Mouse (Mus musculus): ENCODE measurements at regions not wholly inside any gene's neighbourhood (a gene's known extent, or its start where the extent isn't known, plus 50 kb on each side); places are given as distances from the start of the nearest gene placed in this dataset.

- H3K9me3 ChIP-seq (ENCODE audit: control insufficient read depth, low read length), result no peaks in the 10 kb centered on the region
- no peak overlapping the region for H3K27ac ChIP-seq (ENCODE audit: low read depth, low read length)
- H3K27me3 ChIP-seq (ENCODE audit: control insufficient read depth, insufficient read depth, low read length), result no peaks in the 10 kb centered on the region
- no peaks in the 10 kb centered on the region for H3K36me3 ChIP-seq (ENCODE audit: control insufficient read depth, insufficient read depth, low read length)
- no peak overlapping the region for H3K4me2 ChIP-seq
- 81% methylated on average over 7 of the region's 7 CpGs for WGBS
- ATAC-seq (ENCODE audit: low FRiP score) (no peak), DNase-seq (ENCODE audit: low spot score, missing footprints) (no peak)
- H3K4me1 ChIP-seq (ENCODE audit: control insufficient read depth, insufficient read depth, low read length), result no peaks in the 10 kb centered on the region; the same call in 1 of the 2 replicates
- H3K9ac ChIP-seq (ENCODE audit: low read length), result no peak overlapping the region
- no peak overlapping the region for H3K4me3 ChIP-seq (ENCODE audit: low read depth, low read length)
Observed at GRCm38 (mm10) chr17:47204470-47205162, 164.1 kb upstream of the Mrps10 start.

GRCm38 (mm10) chr17:47199206-47199605 is 169.5 kb upstream of the Mrps10 start:
- DNase-seq (ENCODE audit: low spot score, missing footprints), result no peak
- H3K9ac ChIP-seq (ENCODE audit: low read length), result no peak overlapping the region
- no peaks in the 10 kb centered on the region for H3K27me3 ChIP-seq (ENCODE audit: control insufficient read depth, insufficient read depth, low read length)
- ATAC-seq (ENCODE audit: low FRiP score), result no peak
- H3K36me3 ChIP-seq (ENCODE audit: control insufficient read depth, insufficient read depth, low read length), result no peaks in the 10 kb centered on the region
- no peak overlapping the region for H3K27ac ChIP-seq (ENCODE audit: low read depth, low read length)
- H3K9me3 ChIP-seq (ENCODE audit: control insufficient read depth, low read length), result no peaks in the 10 kb centered on the region
- H3K4me3 ChIP-seq (ENCODE audit: low read depth, low read length), result no peak overlapping the region
- WGBS, result 70% methylated on average over 10 of the region's 10 CpGs
- H3K4me1 ChIP-seq (ENCODE audit: control insufficient read depth, insufficient read depth, low read length), result peaks cover 10% of the 10 kb centered on the region
- H3K4me2 ChIP-seq, result no peak overlapping the region

- H3K4me3 ChIP-seq (ENCODE audit: low read depth, low read length), result no peak overlapping the region
- no peak overlapping the region for H3K27ac ChIP-seq (ENCODE audit: low read depth, low read length)
- H3K9me3 ChIP-seq (ENCODE audit: control insufficient read depth, low read length), result no peaks in the 10 kb centered on the region
- WGBS, result 48% methylated on average over 7 of the region's 7 CpGs
- H3K9ac ChIP-seq (ENCODE audit: low read length), result no peak overlapping the region
- ATAC-seq (ENCODE audit: low FRiP score) (no peak), DNase-seq (ENCODE audit: low spot score, missing footprints) (no peak)
- peaks cover 10% of the 10 kb centered on the region for H3K4me1 ChIP-seq (ENCODE audit: control insufficient read depth, insufficient read depth, low read length)
- H3K36me3 ChIP-seq (ENCODE audit: control insufficient read depth, insufficient read depth, low read length), result no peaks in the 10 kb centered on the region; the same call in 1 of the 2 replicates
- no peak overlapping the region for H3K4me2 ChIP-seq
- no peaks in the 10 kb centered on the region for H3K27me3 ChIP-seq (ENCODE audit: control insufficient read depth, insufficient read depth, low read length)
Observed at GRCm38 (mm10) chr17:47197957-47198356, 170.7 kb upstream of the Mrps10 start.

- no peaks in the 10 kb centered on the region for H3K27me3 ChIP-seq (ENCODE audit: control insufficient read depth, insufficient read depth, low read length)
- H3K4me3 ChIP-seq (ENCODE audit: low read depth, low read length), result no peak overlapping the region
- H3K27ac ChIP-seq (ENCODE audit: low read depth, low read length), result no peak overlapping the region
Observed at GRCm38 (mm10) chr17:47196992-47197391, 171.7 kb upstream of the Mrps10 start.

GRCm38 (mm10) chr17:47195981-47196380 is 172.7 kb upstream of the Mrps10 start:
- H3K4me2 ChIP-seq, result no peak overlapping the region
- no peaks in the 10 kb centered on the region for H3K9me3 ChIP-seq (ENCODE audit: control insufficient read depth, low read length)
- H3K9ac ChIP-seq (ENCODE audit: low read length), result no peak overlapping the region
- H3K36me3 ChIP-seq (ENCODE audit: control insufficient read depth, insufficient read depth, low read length), result no peaks in the 10 kb centered on the region; the same call in 1 of the 2 replicates
- WGBS, result 72% methylated on average over 7 of the region's 7 CpGs
- no peak overlapping the region for H3K4me3 ChIP-seq (ENCODE audit: low read depth, low read length)
- H3K27ac ChIP-seq (ENCODE audit: low read depth, low read length), result no peak overlapping the region
- no peaks in the 10 kb centered on the region for H3K27me3 ChIP-seq (ENCODE audit: control insufficient read depth, insufficient read depth, low read length)
- no peak for DNase-seq (ENCODE audit: low spot score, missing footprints)
- no peak for ATAC-seq (ENCODE audit: low FRiP score)
- peaks cover 10% of the 10 kb centered on the region for H3K4me1 ChIP-seq (ENCODE audit: control insufficient read depth, insufficient read depth, low read length)

More at GRCm38 (mm10) chr17:47196992-47197391, 171.7 kb upstream of the Mrps10 start:
- Histone ChIP-seq H3K9ac (ENCODE audit: low read length) (no peak overlapping the region), H3K4me2 (no peak overlapping the region), H3K4me1 (ENCODE audit: control insufficient read depth, insufficient read depth, low read length) (peaks cover 10% of the 10 kb centered on the region), H3K36me3 (ENCODE audit: control insufficient read depth, insufficient read depth, low read length) (no peaks in the 10 kb centered on the region; the same call in 1 of the 2 replicates), H3K9me3 (ENCODE audit: control insufficient read depth, low read length) (no peaks in the 10 kb centered on the region)
- ATAC-seq (ENCODE audit: low FRiP score) (no peak), DNase-seq (ENCODE audit: low spot score, missing footprints) (no peak)
- 64% methylated on average over 6 of the region's 6 CpGs for WGBS

- no peak overlapping the region for H3K4me2 ChIP-seq
- no peak for DNase-seq (ENCODE audit: low spot score, missing footprints)
- H3K9ac ChIP-seq (ENCODE audit: low read length), result no peak overlapping the region
- ATAC-seq (ENCODE audit: low FRiP score), result no peak
- no peaks in the 10 kb centered on the region; the same call in 1 of the 2 replicates for H3K36me3 ChIP-seq (ENCODE audit: control insufficient read depth, insufficient read depth, low read length)
- H3K4me1 ChIP-seq (ENCODE audit: control insufficient read depth, insufficient read depth, low read length), result peaks cover 14% of the 10 kb centered on the region
- no peaks in the 10 kb centered on the region for H3K27me3 ChIP-seq (ENCODE audit: control insufficient read depth, insufficient read depth, low read length)
- WGBS, result 91% methylated on average over 14 of the region's 14 CpGs
- no peak overlapping the region for H3K4me3 ChIP-seq (ENCODE audit: low read depth, low read length)
- no peak overlapping the region for H3K27ac ChIP-seq (ENCODE audit: low read depth, low read length)
- no peaks in the 10 kb centered on the region for H3K9me3 ChIP-seq (ENCODE audit: control insufficient read depth, low read length)
Observed at GRCm38 (mm10) chr17:47194463-47195012, 174.1 kb upstream of the Mrps10 start.

- whole genome bisulfite sequencing, result 94% methylated on average over 3 of the region's 3 CpGs
- no peaks in the 10 kb centered on the region for H3K27me3 ChIP-seq (ENCODE audit: control insufficient read depth, insufficient read depth, low read length)
- H3K27ac ChIP-seq (ENCODE audit: low read depth, low read length), result no peak overlapping the region
- DNase-seq (ENCODE audit: low spot score, missing footprints), result no peak
- H3K4me1 ChIP-seq (ENCODE audit: control insufficient read depth, insufficient read depth, low read length), result 0 out of 2 replicates have a peak, but pooled peaks cover 3% of the 10 kb centered on the region
- H3K9ac ChIP-seq (ENCODE audit: low read length), result no peak overlapping the region
- no peaks in the 10 kb centered on the region; the same call in 1 of the 2 replicates for H3K36me3 ChIP-seq (ENCODE audit: control insufficient read depth, insufficient read depth, low read length)
- H3K4me3 ChIP-seq (ENCODE audit: low read depth, low read length), result no peak overlapping the region
- no peak overlapping the region for H3K4me2 ChIP-seq
- no peaks in the 10 kb centered on the region for H3K9me3 ChIP-seq (ENCODE audit: control insufficient read depth, low read length)
- no peak for ATAC-seq (ENCODE audit: low FRiP score)
Observed at GRCm38 (mm10) chr17:47191416-47191815, 177.3 kb upstream of the Mrps10 start.

- no peak overlapping the region for H3K4me2 ChIP-seq
- no peak overlapping the region for H3K4me3 ChIP-seq (ENCODE audit: low read depth, low read length)
- DNase-seq (ENCODE audit: low spot score, missing footprints) (no peak), ATAC-seq (ENCODE audit: low FRiP score) (no peak)
- no peak overlapping the region for H3K27ac ChIP-seq (ENCODE audit: low read depth, low read length)
- H3K9ac ChIP-seq (ENCODE audit: low read length), result no peak overlapping the region
- no peaks in the 10 kb centered on the region; the same call in 1 of the 2 replicates for H3K36me3 ChIP-seq (ENCODE audit: control insufficient read depth, insufficient read depth, low read length)
- H3K4me1 ChIP-seq (ENCODE audit: control insufficient read depth, insufficient read depth, low read length), result 0 out of 2 replicates have a peak, but pooled peaks cover 3% of the 10 kb centered on the region
- no peaks in the 10 kb centered on the region for H3K27me3 ChIP-seq (ENCODE audit: control insufficient read depth, insufficient read depth, low read length)
- WGBS, result 91% methylated on average over 7 of the region's 7 CpGs
- no peaks in the 10 kb centered on the region for H3K9me3 ChIP-seq (ENCODE audit: control insufficient read depth, low read length)
Observed at GRCm38 (mm10) chr17:47189770-47190169, 178.9 kb upstream of the Mrps10 start.

- ATAC-seq (ENCODE audit: low FRiP score), result no peak
- WGBS, result 85% methylated on average over 6 of the region's 6 CpGs
- no peak overlapping the region for H3K27ac ChIP-seq (ENCODE audit: low read depth, low read length)
Observed at GRCm38 (mm10) chr17:47184148-47184547, 173.8 kb upstream of the Ubr2 start.

More at GRCm38 (mm10) chr17:47184148-47184547, 173.8 kb upstream of the Ubr2 start:
- Histone ChIP-seq H3K9me3 (ENCODE audit: control insufficient read depth, low read length) (no peaks in the 10 kb centered on the region), H3K36me3 (ENCODE audit: control insufficient read depth, insufficient read depth, low read length) (no peaks in the 10 kb centered on the region), H3K4me3 (ENCODE audit: low read depth, low read length) (no peak overlapping the region), H3K9ac (ENCODE audit: low read length) (no peak overlapping the region), H3K4me1 (ENCODE audit: control insufficient read depth, insufficient read depth, low read length) (no peaks in the 10 kb centered on the region), H3K4me2 (no peak overlapping the region), H3K27me3 (ENCODE audit: control insufficient read depth, insufficient read depth, low read length) (no peaks in the 10 kb centered on the region)
- DNase-seq (ENCODE audit: low spot score, missing footprints), result no peak

All from midbrain, embryonic 11.5 days (tissue).